Mouse (Mus musculus) embryonic facial prominence, embryonic 11.5 days (tissue): ENCODE measurements at regions not wholly inside any gene's neighbourhood (a gene's known extent, or its start where the extent isn't known, plus 50 kb on each side); places are given as distances from the start of the nearest gene placed in this dataset.

ENCODE experiments used
- ATAC-seq: fragments of 200-750 bp; cut with Nextera tagmentation; replicated peaks from 2 replicates; pipeline ENCODE4 v1.8.0; 2017; ENCODE audit warnings: low read depth; ENCODE audit not compliant: insufficient number of reproducible peaks, low FRiP score, low TSS enrichment
- DNase-seq: peaks from one replicate; pipeline ENCODE4 v3.0.0-alpha.2; 2015; ENCODE audit warnings: low spot score
- H3K27ac ChIP-seq: fragments of 300-500 bp; sonication (generic); replicated peaks from 2 replicates; pipeline ENCODE4 v1.5.1; 2014; ENCODE audit warnings: mild to moderate bottlenecking, low read depth, low read length, control low read depth
- H3K27me3 ChIP-seq: fragments of 300-500 bp; sonication (generic); 2 replicates; pipeline ENCODE4 v1.6.1; 2014; ENCODE audit warnings: mild to moderate bottlenecking, low read length, moderate library complexity, mixed read lengths; ENCODE audit not compliant: control insufficient read depth, insufficient read depth
- H3K36me3 ChIP-seq: fragments of 300-500 bp; sonication (generic); replicated peaks from 2 replicates; pipeline ENCODE4 v1.6.1; 2014; ENCODE audit warnings: low read depth, mild to moderate bottlenecking, low read length, moderate library complexity, mixed read lengths; ENCODE audit not compliant: control insufficient read depth, insufficient read depth
- H3K4me1 ChIP-seq: fragments of 300-500 bp; sonication (generic); 2 replicates; pipeline ENCODE4 v1.6.1; 2014; ENCODE audit warnings: low read length, mixed read lengths; ENCODE audit not compliant: control insufficient read depth, insufficient read depth
- H3K4me2 ChIP-seq: fragments of 300-500 bp; sonication (generic); 2 replicates; pipeline ENCODE4 v1.6.1; 2014; ENCODE audit warnings: low read depth, mild to moderate bottlenecking, control low read depth, low read length, moderate library complexity
- H3K4me3 ChIP-seq: fragments of 300-500 bp; sonication (generic); 2 replicates; pipeline ENCODE4 v1.5.1; 2014; ENCODE audit warnings: low read depth, low read length, control low read depth
- H3K9ac ChIP-seq: fragments of 300-500 bp; sonication (generic); replicated peaks from 2 replicates; pipeline ENCODE4 v1.6.1; 2014; ENCODE audit warnings: mild to moderate bottlenecking, control low read depth, low read length
- H3K9me3 ChIP-seq: fragments of 300-500 bp; sonication (generic); replicated peaks from 2 replicates; pipeline ENCODE4 v1.6.1; 2016; ENCODE audit warnings: mild to moderate bottlenecking, low read length, inconsistent platforms, mixed read lengths; ENCODE audit not compliant: control insufficient read depth
- WGBS: fragments of 180-500 bp; shearing (Covaris S2); extraction: QIAGEN DNeasy Blood & Tissue Kit; methylation state at CpG from one replicate; pipeline ENCODE4 v1.1.7; 2014; 5-methylcytosine and 5-hydroxymethylcytosine counted together

DNA sequence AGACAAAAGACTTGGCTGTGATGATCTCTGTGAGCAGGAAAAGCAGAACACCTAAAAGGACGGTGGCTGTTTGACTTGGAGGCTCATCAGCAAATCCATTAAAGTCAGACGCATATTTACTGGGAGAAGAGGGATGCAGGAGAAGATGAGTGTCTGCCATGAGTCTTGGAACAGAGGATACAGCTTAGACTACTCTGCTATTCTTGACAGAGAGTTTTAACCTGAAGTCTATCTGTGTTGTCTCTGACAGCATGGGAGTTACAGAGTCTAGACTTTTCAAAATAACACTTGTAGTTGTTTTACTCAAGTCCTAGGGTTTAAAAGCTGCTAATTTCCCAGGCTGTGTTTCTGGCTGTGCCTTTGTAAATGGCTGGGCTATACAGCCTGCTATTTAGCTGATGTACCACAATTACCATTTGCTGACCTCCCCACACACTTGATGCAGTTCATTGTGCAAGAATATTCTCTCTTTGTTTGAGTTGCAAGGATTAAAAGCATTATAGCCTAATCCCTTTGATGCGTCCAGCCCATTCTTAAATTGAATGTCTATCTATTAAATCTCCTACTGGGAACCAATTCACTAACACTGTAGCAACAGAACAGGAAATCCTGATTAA lies 160.0 kb upstream of the Tent5a start:
- ATAC-seq (no peak), DNase-seq (no peak)
- Histone ChIP-seq H3K27me3 (no peaks in the 10 kb centered on the region), H3K27ac (no peak overlapping the region), H3K9me3 (no peaks in the 10 kb centered on the region), H3K4me3 (no peak overlapping the region), H3K4me1 (no peaks in the 10 kb centered on the region), H3K4me2 (no peak overlapping the region), H3K36me3 (no peaks in the 10 kb centered on the region), H3K9ac (no peak overlapping the region)
- WGBS = 50% methylated on average over 3 of the region's 3 CpGs

DNA sequence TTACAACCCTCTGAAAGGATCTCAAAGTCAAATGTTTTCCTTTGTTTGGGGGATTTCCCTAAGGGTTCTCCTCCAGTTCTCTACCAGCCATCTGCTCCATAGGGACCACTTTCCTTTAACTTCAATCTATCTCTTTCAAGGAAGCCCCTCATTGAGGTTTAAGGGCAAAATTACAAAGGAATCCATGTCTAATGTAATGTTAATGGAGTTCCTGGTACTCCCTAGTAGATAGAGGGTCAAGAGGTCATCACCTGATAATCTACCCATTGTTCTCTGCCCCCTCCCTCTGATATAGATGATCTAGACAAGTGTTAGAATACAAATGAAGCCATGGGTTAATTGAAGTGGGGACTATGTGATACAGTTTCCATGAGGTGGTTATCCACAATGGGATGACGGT lies 158.6 kb upstream of the Tent5a start:
- Histone ChIP-seq H3K27ac (no peak overlapping the region), H3K9me3 (no peaks in the 10 kb centered on the region), H3K9ac (no peak overlapping the region), H3K4me3 (no peak overlapping the region), H3K4me2 (no peak overlapping the region), H3K36me3 (no peaks in the 10 kb centered on the region), H3K27me3 (no peaks in the 10 kb centered on the region), H3K4me1 (no peaks in the 10 kb centered on the region)
- ATAC-seq = no peak
- WGBS = 73% methylated on average over 1 of the region's 1 CpGs
- no peak for DNase-seq

DNA sequence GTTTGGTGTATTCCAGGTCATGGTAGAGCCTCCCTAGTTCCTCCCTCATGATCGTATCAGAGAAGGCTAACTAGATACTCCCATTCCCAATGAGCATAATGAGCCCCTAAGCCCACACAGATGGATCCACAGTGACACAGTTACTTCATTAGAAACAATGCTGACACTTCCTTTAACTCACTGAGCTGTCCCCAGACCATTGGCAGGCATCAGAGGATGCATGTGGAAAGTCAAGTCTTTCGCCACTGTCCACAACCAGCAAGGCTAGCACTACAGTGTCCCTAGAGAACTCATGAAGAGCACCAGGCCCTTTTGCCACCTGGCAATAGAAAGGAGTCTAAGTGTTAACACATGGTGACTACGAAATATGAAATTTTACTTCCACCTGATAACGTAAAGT lies 156.1 kb upstream of the Tent5a start:
- WGBS = 86% methylated on average over 4 of the region's 4 CpGs
- DNase-seq (no peak), ATAC-seq (no peak)
- no peak overlapping the region for H3K9ac ChIP-seq
- no peak overlapping the region for H3K4me2 ChIP-seq
- H3K36me3 ChIP-seq = no peaks in the 10 kb centered on the region
- H3K27me3 ChIP-seq = no peaks in the 10 kb centered on the region
- no peak overlapping the region for H3K4me3 ChIP-seq
- no peaks in the 10 kb centered on the region for H3K9me3 ChIP-seq
- H3K27ac ChIP-seq = no peak overlapping the region
- H3K4me1 ChIP-seq = no peaks in the 10 kb centered on the region

DNA sequence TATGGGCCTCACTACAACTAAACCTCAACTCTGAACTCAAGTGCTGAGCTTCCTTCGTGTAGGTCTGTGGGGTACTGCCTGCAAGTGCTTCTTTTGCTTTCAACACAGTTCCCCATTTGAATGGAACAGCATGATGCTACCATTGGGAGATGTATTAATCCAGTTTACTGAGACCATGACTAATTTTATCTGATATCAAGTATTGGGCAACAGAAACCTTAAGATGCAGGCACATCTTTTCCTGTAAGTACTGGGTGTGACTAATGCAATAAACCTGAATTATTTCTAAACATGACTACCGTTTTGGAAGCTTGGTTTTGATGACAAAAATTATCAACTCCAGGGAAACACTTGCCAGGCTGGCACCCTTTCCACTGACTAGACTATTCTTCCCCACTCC lies 153.4 kb upstream of the Tent5a start:
- Histone ChIP-seq H3K27me3 (no peaks in the 10 kb centered on the region), H3K9me3 (no peaks in the 10 kb centered on the region), H3K4me3 (no peak overlapping the region), H3K27ac (no peak overlapping the region), H3K4me1 (no peaks in the 10 kb centered on the region), H3K4me2 (no peak overlapping the region), H3K9ac (no peak overlapping the region), H3K36me3 (no peaks in the 10 kb centered on the region)
- WGBS = 72% methylated on average over 2 of the region's 2 CpGs
- DNase-seq (no peak), ATAC-seq (no peak)

DNA sequence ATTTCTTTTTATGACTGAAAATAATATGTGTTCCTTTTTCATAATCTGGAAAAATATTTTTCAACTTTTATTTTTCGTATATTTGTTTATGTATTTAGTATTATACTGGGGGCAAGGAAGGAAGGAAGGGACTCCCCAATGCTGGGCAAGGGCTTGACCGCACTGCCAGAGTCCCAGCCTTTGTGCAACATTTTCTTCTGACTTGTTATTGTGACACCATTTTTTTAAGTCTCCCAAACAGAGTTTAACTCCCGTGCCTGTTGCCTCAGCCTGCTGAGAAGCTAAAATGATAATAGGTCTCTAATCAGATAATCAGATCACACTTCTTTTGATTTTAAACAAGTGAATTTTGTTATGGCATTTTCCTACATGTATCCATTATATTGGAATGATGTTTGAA lies 148.1 kb upstream of the Tent5a start:
- 77% methylated on average over 3 of the region's 3 CpGs for WGBS

DNA sequence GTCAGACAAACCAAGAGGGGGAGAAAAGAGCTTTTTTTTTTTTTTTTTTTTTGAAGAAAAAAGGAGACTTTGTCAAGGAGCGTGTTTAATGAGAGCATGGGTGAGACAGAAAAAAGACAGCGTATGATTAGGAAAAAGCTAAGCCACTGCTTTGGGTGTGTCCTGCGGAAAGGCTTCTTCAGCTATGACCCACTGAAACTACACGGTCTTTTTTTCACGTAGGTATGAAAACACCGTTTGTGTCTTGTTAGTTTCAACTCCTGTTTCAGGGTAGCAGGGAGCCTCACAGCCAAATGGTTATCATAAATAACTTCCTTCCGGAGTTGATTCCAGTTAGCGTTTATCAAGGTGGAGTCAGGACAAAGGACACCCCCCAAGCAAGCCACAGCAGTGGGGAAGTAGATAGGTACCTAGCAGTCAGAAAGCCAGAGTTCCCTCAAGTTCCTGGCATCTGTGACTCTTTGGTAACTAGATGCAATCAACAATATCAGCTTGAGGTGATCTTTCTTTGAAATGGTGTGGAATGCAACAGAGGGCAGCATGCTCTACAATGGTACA lies 143.2 kb upstream of the Tent5a start:
- H3K9ac ChIP-seq = no peak overlapping the region
- no peaks in the 10 kb centered on the region for H3K4me1 ChIP-seq
- no peaks in the 10 kb centered on the region for H3K27me3 ChIP-seq
- H3K4me3 ChIP-seq = no peak overlapping the region
- ATAC-seq = no peak
- no peaks in the 10 kb centered on the region for H3K9me3 ChIP-seq
- H3K27ac ChIP-seq = no peak overlapping the region
- 90% methylated on average over 8 of the region's 8 CpGs for WGBS
- no peaks in the 10 kb centered on the region for H3K36me3 ChIP-seq
- DNase-seq = no peak
- H3K4me2 ChIP-seq = no peak overlapping the region

More for the DNA sequence above, 148.1 kb upstream of the Tent5a start:
- no peak for ATAC-seq
- no peak overlapping the region for H3K4me3 ChIP-seq
- H3K27me3 ChIP-seq = no peaks in the 10 kb centered on the region
- no peak overlapping the region for H3K9ac ChIP-seq
- no peak overlapping the region for H3K27ac ChIP-seq
- H3K4me1 ChIP-seq = no peaks in the 10 kb centered on the region
- H3K9me3 ChIP-seq = no peaks in the 10 kb centered on the region
- H3K4me2 ChIP-seq = no peak overlapping the region
- no peaks in the 10 kb centered on the region for H3K36me3 ChIP-seq
- DNase-seq = no peak

DNA sequence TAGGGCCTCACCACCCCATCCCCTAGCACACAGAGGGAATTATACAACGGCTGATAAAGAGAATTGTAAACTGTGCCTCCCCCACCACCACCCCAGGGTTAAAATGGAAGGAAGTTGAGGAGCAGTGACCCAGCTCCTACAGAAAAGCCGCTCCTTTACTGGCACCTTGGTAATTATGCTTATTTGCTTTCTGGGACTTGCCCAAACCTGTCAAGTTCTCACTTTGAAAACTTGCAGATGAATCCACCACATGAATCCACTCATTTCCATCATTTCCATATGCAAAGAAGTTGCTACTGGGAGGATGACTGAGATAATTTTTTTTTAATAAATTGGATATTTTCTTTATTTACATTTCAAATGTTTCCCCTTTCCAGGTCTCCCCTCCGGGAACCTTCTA lies 142.1 kb upstream of the Tent5a start:
- H3K27me3 ChIP-seq = no peaks in the 10 kb centered on the region

DNA sequence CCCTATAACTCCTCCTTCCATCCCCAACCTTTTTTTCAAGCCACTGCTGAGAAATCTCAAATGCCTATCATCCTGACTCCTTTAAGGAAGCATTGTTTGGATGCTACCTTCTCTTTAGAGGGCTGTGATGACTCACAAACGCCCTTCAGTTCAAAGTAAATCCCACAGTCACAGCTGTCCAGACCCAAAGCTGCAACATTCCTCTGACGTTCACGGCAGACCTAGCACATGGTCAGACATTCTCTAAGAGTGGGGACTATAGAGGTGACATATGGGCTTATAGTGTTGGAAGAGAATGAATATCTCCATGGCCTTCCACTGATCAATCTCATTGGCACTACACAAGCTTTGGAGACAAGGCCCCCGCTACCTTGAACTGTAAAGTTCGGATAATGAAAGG lies 139.5 kb upstream of the Tent5a start:
- ATAC-seq = no peak
- no peaks in the 10 kb centered on the region for H3K9me3 ChIP-seq
- H3K27me3 ChIP-seq = no peaks in the 10 kb centered on the region
- no peak overlapping the region for H3K4me3 ChIP-seq
- no peaks in the 10 kb centered on the region for H3K36me3 ChIP-seq
- H3K4me2 ChIP-seq = no peak overlapping the region
- no peaks in the 10 kb centered on the region for H3K4me1 ChIP-seq
- no peak overlapping the region for H3K9ac ChIP-seq
- no peak for DNase-seq
- 83% methylated on average over 5 of the region's 5 CpGs for WGBS
- no peak overlapping the region for H3K27ac ChIP-seq

More for the DNA sequence above, 142.1 kb upstream of the Tent5a start:
- Histone ChIP-seq H3K9ac (no peak overlapping the region), H3K4me3 (no peak overlapping the region), H3K4me2 (no peak overlapping the region), H3K36me3 (no peaks in the 10 kb centered on the region), H3K27ac (no peak overlapping the region), H3K9me3 (no peaks in the 10 kb centered on the region), H3K4me1 (no peaks in the 10 kb centered on the region)
- DNase-seq = no peak
- 71% methylated on average over 3 of the region's 3 CpGs for WGBS
- no peak for ATAC-seq
